Mouse (Mus musculus) midbrain, embryonic 11.5 days (tissue): ENCODE measurements at regions not wholly inside any gene's neighbourhood (a gene's known extent, or its start where the extent isn't known, plus 50 kb on each side); places are given as distances from the start of the nearest gene placed in this dataset.
A peak's percentile ranks its signal among the peaks of the same experiment; 100 is the strongest.

Source experiments
- ATAC-seq: fragments of 200-750 bp; cut with Nextera tagmentation; 2 replicates; pipeline ENCODE4 v1.8.0; 2017; ENCODE audit warnings: moderate TSS enrichment, moderate library complexity; ENCODE audit not compliant: low FRiP score
- DNase-seq: peaks from one replicate; pipeline ENCODE4 v3.0.0; 2015; ENCODE audit warnings: low spot score; ENCODE audit errors: missing footprints
- H3K27ac ChIP-seq: fragments of 300-500 bp; sonication (generic); 2 replicates; pipeline ENCODE4 v1.5.1; 2014; ENCODE audit warnings: low read depth, low read length
- H3K27me3 ChIP-seq: fragments of 300-500 bp; sonication (generic); 2 replicates; pipeline ENCODE4 v1.6.1; 2014; ENCODE audit warnings: mild to moderate bottlenecking, low read length, moderate library complexity, mixed read lengths; ENCODE audit not compliant: control insufficient read depth, insufficient read depth
- H3K36me3 ChIP-seq: fragments of 300-500 bp; sonication (generic); 2 replicates; pipeline ENCODE4 v1.6.1; 2014; ENCODE audit warnings: mild to moderate bottlenecking, low read length, moderate library complexity, mixed read lengths; ENCODE audit not compliant: control insufficient read depth, insufficient read depth
- H3K4me1 ChIP-seq: fragments of 300-500 bp; sonication (generic); 2 replicates; pipeline ENCODE4 v1.6.1; 2014; ENCODE audit warnings: low read length; ENCODE audit not compliant: control insufficient read depth, insufficient read depth
- H3K4me2 ChIP-seq: fragments of 300-500 bp; sonication (generic); 2 replicates; pipeline ENCODE4 v1.6.1; 2014; ENCODE audit warnings: mild to moderate bottlenecking, moderate library complexity
- H3K4me3 ChIP-seq: fragments of 300-500 bp; sonication (generic); 2 replicates; pipeline ENCODE4 v1.5.1; 2014; ENCODE audit warnings: low read depth, low read length
- H3K9ac ChIP-seq: fragments of 300-500 bp; sonication (generic); 2 replicates; pipeline ENCODE4 v1.6.1; 2014; ENCODE audit warnings: low read length
- H3K9me3 ChIP-seq: fragments of 300-500 bp; sonication (generic); 2 replicates; pipeline ENCODE4 v1.6.1; 2016; ENCODE audit warnings: low read length; ENCODE audit not compliant: control insufficient read depth
- WGBS: fragments of 180-500 bp; shearing (Covaris S2); extraction: QIAGEN DNeasy Blood & Tissue Kit; methylation state at CpG from one replicate; pipeline ENCODE4 v1.1.7; 2014; 5-methylcytosine and 5-hydroxymethylcytosine counted together

GRCm38 (mm10) chr12:25376451-25376850 is 279.5 kb upstream of the Id2 start:
- no peaks in the 10 kb centered on the region for H3K4me1 ChIP-seq
- H3K9ac ChIP-seq, result no peak overlapping the region
- ATAC-seq, result no peak
- H3K4me2 ChIP-seq, result no peak overlapping the region
- no peaks in the 10 kb centered on the region for H3K9me3 ChIP-seq
- H3K4me3 ChIP-seq, result no peak overlapping the region
- H3K27ac ChIP-seq, result no peak overlapping the region
- H3K36me3 ChIP-seq, result no peaks in the 10 kb centered on the region
- no peaks in the 10 kb centered on the region for H3K27me3 ChIP-seq
- no peak for DNase-seq
- 52% methylated on average over 8 of the region's 8 CpGs for WGBS

- no peaks in the 10 kb centered on the region for H3K36me3 ChIP-seq
- 88% methylated on average over 1 of the region's 1 CpGs for WGBS
- DNase-seq, result peak; percentile 76
- no peak for ATAC-seq
- H3K4me1 ChIP-seq, result no peaks in the 10 kb centered on the region
- no peak overlapping the region for H3K4me2 ChIP-seq
- no peak overlapping the region for H3K4me3 ChIP-seq
- no peak overlapping the region for H3K27ac ChIP-seq
- no peaks in the 10 kb centered on the region for H3K27me3 ChIP-seq
- H3K9me3 ChIP-seq, result no peaks in the 10 kb centered on the region
- no peak overlapping the region for H3K9ac ChIP-seq
Observed at GRCm38 (mm10) chr12:25367541-25367940, 270.6 kb upstream of the Id2 start.

GRCm38 (mm10) chr12:25365600-25366267 is 268.8 kb upstream of the Id2 start:
- no peaks in the 10 kb centered on the region for H3K4me1 ChIP-seq
- no peaks in the 10 kb centered on the region for H3K27me3 ChIP-seq
- 76% methylated on average over 3 of the region's 3 CpGs for WGBS
- no peak overlapping the region for H3K27ac ChIP-seq
- ATAC-seq, result no peak
- no peaks in the 10 kb centered on the region for H3K9me3 ChIP-seq
- no peak overlapping the region for H3K4me3 ChIP-seq
- DNase-seq, result peak; percentile 0
- H3K36me3 ChIP-seq, result no peaks in the 10 kb centered on the region
- H3K9ac ChIP-seq, result no peak overlapping the region
- no peak overlapping the region for H3K4me2 ChIP-seq

- H3K9me3 ChIP-seq, result no peaks in the 10 kb centered on the region
- H3K27me3 ChIP-seq, result no peaks in the 10 kb centered on the region
- DNase-seq, result peak; percentile 59
- no peak overlapping the region for H3K9ac ChIP-seq
- no peak overlapping the region for H3K4me2 ChIP-seq
- H3K4me1 ChIP-seq, result no peaks in the 10 kb centered on the region
- H3K4me3 ChIP-seq, result no peak overlapping the region
- ATAC-seq, result no peak
- no peaks in the 10 kb centered on the region for H3K36me3 ChIP-seq
- 78% methylated on average over 7 of the region's 7 CpGs for WGBS
- no peak overlapping the region for H3K27ac ChIP-seq
Observed at GRCm38 (mm10) chr12:25364966-25365568, 268.1 kb upstream of the Id2 start.

GRCm38 (mm10) chr12:25363839-25364238 is 266.9 kb upstream of the Id2 start:
- ATAC-seq, result no peak
- Histone ChIP-seq H3K27ac (no peak overlapping the region), H3K9ac (no peak overlapping the region), H3K4me2 (no peak overlapping the region), H3K36me3 (no peaks in the 10 kb centered on the region), H3K4me1 (no peaks in the 10 kb centered on the region), H3K9me3 (no peaks in the 10 kb centered on the region), H3K27me3 (no peaks in the 10 kb centered on the region), H3K4me3 (no peak overlapping the region)
- WGBS, result 85% methylated on average over 9 of the region's 9 CpGs
- DNase-seq, result peak; percentile 74

- no peak overlapping the region for H3K4me2 ChIP-seq
- DNase-seq (peak; percentile 60), ATAC-seq (no peak)
- H3K9me3 ChIP-seq, result no peaks in the 10 kb centered on the region
- H3K4me3 ChIP-seq, result no peak overlapping the region
- H3K27ac ChIP-seq, result no peak overlapping the region
- no peaks in the 10 kb centered on the region for H3K27me3 ChIP-seq
- H3K36me3 ChIP-seq, result no peaks in the 10 kb centered on the region
- H3K4me1 ChIP-seq, result no peaks in the 10 kb centered on the region
- WGBS, result 91% methylated on average over 3 of the region's 3 CpGs
- no peak overlapping the region for H3K9ac ChIP-seq
Observed at GRCm38 (mm10) chr12:25363341-25363740, 266.4 kb upstream of the Id2 start.

- Histone ChIP-seq H3K4me1 (no peaks in the 10 kb centered on the region), H3K9ac (no peak overlapping the region), H3K27ac (no peak overlapping the region), H3K9me3 (no peaks in the 10 kb centered on the region), H3K4me3 (no peak overlapping the region), H3K27me3 (no peaks in the 10 kb centered on the region), H3K4me2 (no peak overlapping the region), H3K36me3 (no peaks in the 10 kb centered on the region)
- DNase-seq (no peak), ATAC-seq (no peak)
- 90% methylated on average over 4 of the region's 4 CpGs for WGBS
Observed at GRCm38 (mm10) chr12:25362771-25363170, 265.8 kb upstream of the Id2 start.

- Histone ChIP-seq H3K4me2 (no peak overlapping the region), H3K9me3 (no peaks in the 10 kb centered on the region), H3K9ac (no peak overlapping the region), H3K4me3 (no peak overlapping the region), H3K27me3 (no peaks in the 10 kb centered on the region), H3K36me3 (no peaks in the 10 kb centered on the region), H3K27ac (no peak overlapping the region), H3K4me1 (no peaks in the 10 kb centered on the region)
- DNase-seq, result peak; percentile 53
- 92% methylated on average over 2 of the region's 2 CpGs for WGBS
- ATAC-seq, result no peak
Observed at GRCm38 (mm10) chr12:25360726-25361125, 263.8 kb upstream of the Id2 start.

GRCm38 (mm10) chr12:25359931-25360330 is 263.0 kb upstream of the Id2 start:
- no peak overlapping the region for H3K4me2 ChIP-seq
- H3K36me3 ChIP-seq, result no peaks in the 10 kb centered on the region
- WGBS, result 94% methylated on average over 5 of the region's 5 CpGs
- DNase-seq, result peak; percentile 21
- ATAC-seq, result no peak
- no peak overlapping the region for H3K4me3 ChIP-seq
- no peak overlapping the region for H3K9ac ChIP-seq
- H3K9me3 ChIP-seq, result no peaks in the 10 kb centered on the region
- no peaks in the 10 kb centered on the region for H3K27me3 ChIP-seq
- no peaks in the 10 kb centered on the region for H3K4me1 ChIP-seq
- no peak overlapping the region for H3K27ac ChIP-seq
